Mouse (Mus musculus): Measurements from ENCODE around the gene Brd3os. TPM values are rescaled to one million over a fixed set of nuclear protein-coding genes. Genes with fewer than 3 reads are reported as not detected.

Brd3os gene
- polyA plus RNA-seq, 1 experiment from 2014 or later: 8.1 TPM

DNA sequence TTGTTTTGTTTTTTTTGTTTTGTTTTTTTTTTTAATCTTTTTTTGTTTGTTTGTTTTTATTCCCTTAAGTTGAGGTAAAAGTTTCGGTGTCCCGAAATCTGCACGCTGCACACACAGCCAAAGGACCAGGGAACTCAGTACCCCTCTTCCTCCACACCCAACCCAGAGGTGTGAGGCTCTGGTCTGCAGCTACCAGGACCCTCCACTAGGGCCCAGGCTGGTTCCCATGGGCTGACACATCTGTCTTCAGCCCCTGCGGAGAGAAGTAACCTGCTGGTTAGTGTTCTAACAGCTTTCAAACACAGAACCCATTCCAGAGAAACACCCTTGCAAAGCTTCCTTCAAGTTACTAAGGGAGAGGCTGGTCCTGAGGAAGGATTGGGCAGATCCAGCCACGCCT lies 5.7 kb downstream of the Brd3os start:
- H3K4me1 ChIP-seq (ENCODE audit: insufficient read depth): peaks cover 3% of the 10 kb centered on the region; the same call in 1 of the 2 replicates
- DNase-seq: peak; percentile 26
- no peak overlapping the region for H3K27ac ChIP-seq (ENCODE audit: low read depth)
- no peak overlapping the region for H3K4me3 ChIP-seq (ENCODE audit: low read depth, low read length)
- H3K36me3 ChIP-seq (ENCODE audit: insufficient read depth): peaks cover 82% of the 10 kb centered on the region
- WGBS: 82% methylated on average over 5 of the region's 5 CpGs
- H3K9me3 ChIP-seq (ENCODE audit: low read depth, low read length): no peaks in the 10 kb centered on the region
- H3K4me2 ChIP-seq: no peak overlapping the region
- H3K27me3 ChIP-seq (ENCODE audit: insufficient read depth, low read length): no peaks in the 10 kb centered on the region
- TF ChIP-seq CTCF (IDR thresholded peaks at IDR 0.05; ENCODE audit: low read depth): peak; percentile 50
- ATAC-seq (ENCODE audit: insufficient read depth): no peak
- no peak overlapping the region for H3K9ac ChIP-seq

DNA sequence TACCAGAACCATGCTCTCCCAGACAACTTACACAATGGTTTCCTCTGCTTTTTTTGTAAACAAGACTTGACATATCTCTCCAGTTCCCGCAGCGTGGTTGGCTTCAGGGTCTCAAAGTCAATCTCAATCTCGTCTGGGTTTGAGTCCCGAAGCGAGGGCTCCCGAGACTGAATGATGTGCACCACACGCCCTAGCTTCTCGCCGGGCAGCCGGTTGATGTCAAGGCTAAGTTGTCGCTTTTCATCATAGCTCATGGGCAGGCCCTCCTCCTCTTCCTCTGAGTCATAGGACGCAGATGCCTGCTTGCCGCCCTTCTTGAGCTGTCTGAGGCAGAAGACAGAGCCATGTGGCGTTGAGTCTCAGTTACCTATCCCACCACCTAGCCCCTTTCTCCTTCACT lies 8.1 kb downstream of the Brd3os start:
- Histone ChIP-seq H3K9ac (no peak overlapping the region), H3K9me3 (ENCODE audit: low read depth, low read length) (no peaks in the 10 kb centered on the region), H3K4me2 (no peak overlapping the region), H3K27ac (ENCODE audit: low read depth) (no peak overlapping the region), H3K4me1 (ENCODE audit: insufficient read depth) (no peaks in the 10 kb centered on the region), H3K4me3 (ENCODE audit: low read depth, low read length) (no peak overlapping the region), H3K27me3 (ENCODE audit: insufficient read depth, low read length) (no peaks in the 10 kb centered on the region), H3K36me3 (ENCODE audit: insufficient read depth) (peaks cover 99% of the 10 kb centered on the region)
- ATAC-seq (ENCODE audit: insufficient read depth) (no peak), DNase-seq (no peak)
- 76% methylated on average over 14 of the region's 14 CpGs for WGBS
- TF ChIP-seq CTCF (IDR thresholded peaks at IDR 0.05; ENCODE audit: low read depth): no peak

- no peak overlapping the region for H3K27ac ChIP-seq (ENCODE audit: low read depth)
- no peak overlapping the region for H3K4me3 ChIP-seq (ENCODE audit: low read depth, low read length)
- WGBS: 79% methylated on average over 7 of the region's 7 CpGs
- ATAC-seq (ENCODE audit: insufficient read depth): no peak
- no peak for DNase-seq
- no peaks in the 10 kb centered on the region for H3K4me1 ChIP-seq (ENCODE audit: insufficient read depth)
- H3K9ac ChIP-seq: no peak overlapping the region
- no peak overlapping the region for H3K4me2 ChIP-seq
- H3K36me3 ChIP-seq (ENCODE audit: insufficient read depth): peaks cover 99% of the 10 kb centered on the region
- no peaks in the 10 kb centered on the region for H3K9me3 ChIP-seq (ENCODE audit: low read depth, low read length)
- H3K27me3 ChIP-seq (ENCODE audit: insufficient read depth, low read length): no peaks in the 10 kb centered on the region
- no peak for TF ChIP-seq CTCF (IDR thresholded peaks at IDR 0.05; ENCODE audit: low read depth)
Measured at GRCm38 (mm10) chr2:27459735-27460134, 17.6 kb downstream of the Brd3os start.

DNA sequence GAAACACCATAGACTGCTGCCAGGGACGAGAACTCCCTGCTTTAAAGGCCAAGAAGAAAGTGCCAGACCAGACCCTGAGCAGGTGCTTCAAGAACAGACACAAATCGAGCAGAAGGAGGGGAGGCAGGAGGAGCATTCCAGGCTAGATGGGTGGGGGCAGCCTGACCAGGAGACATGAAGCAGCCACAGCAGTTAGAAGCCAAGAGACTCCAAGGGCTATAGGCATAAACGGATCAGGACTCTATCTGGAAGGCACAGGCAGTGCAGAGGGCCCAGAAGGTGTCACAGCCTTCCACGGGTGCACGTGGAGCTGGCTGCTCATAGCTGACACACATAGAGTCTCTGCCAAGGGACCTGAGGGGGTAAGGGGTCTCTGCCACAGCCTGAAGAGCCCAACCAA lies 18.0 kb downstream of the Brd3os start:
- no peak overlapping the region for H3K4me3 ChIP-seq (ENCODE audit: low read depth, low read length)
- no peaks in the 10 kb centered on the region for H3K27me3 ChIP-seq (ENCODE audit: insufficient read depth, low read length)
- no peak for TF ChIP-seq CTCF (IDR thresholded peaks at IDR 0.05; ENCODE audit: low read depth)
- ATAC-seq (ENCODE audit: insufficient read depth): no peak
- DNase-seq: no peak
- no peak overlapping the region for H3K4me2 ChIP-seq
- H3K4me1 ChIP-seq (ENCODE audit: insufficient read depth): no peaks in the 10 kb centered on the region
- H3K27ac ChIP-seq (ENCODE audit: low read depth): no peak overlapping the region
- peaks cover 99% of the 10 kb centered on the region for H3K36me3 ChIP-seq (ENCODE audit: insufficient read depth)
- 81% methylated on average over 5 of the region's 5 CpGs for WGBS
- no peak overlapping the region for H3K9ac ChIP-seq
- no peaks in the 10 kb centered on the region for H3K9me3 ChIP-seq (ENCODE audit: low read depth, low read length)

- ATAC-seq (ENCODE audit: insufficient read depth): no peak
- Histone ChIP-seq H3K9me3 (ENCODE audit: low read depth, low read length) (no peaks in the 10 kb centered on the region), H3K4me3 (ENCODE audit: low read depth, low read length) (no peak overlapping the region), H3K36me3 (ENCODE audit: insufficient read depth) (peaks cover 99% of the 10 kb centered on the region), H3K9ac (no peak overlapping the region), H3K4me1 (ENCODE audit: insufficient read depth) (no peaks in the 10 kb centered on the region), H3K4me2 (no peak overlapping the region), H3K27me3 (ENCODE audit: insufficient read depth, low read length) (no peaks in the 10 kb centered on the region), H3K27ac (ENCODE audit: low read depth) (no peak overlapping the region)
- TF ChIP-seq CTCF (IDR thresholded peaks at IDR 0.05; ENCODE audit: low read depth): no peak
- 57% methylated on average over 9 of the region's 9 CpGs for WGBS
- no peak for DNase-seq
Measured at GRCm38 (mm10) chr2:27460651-27461050, 18.5 kb downstream of the Brd3os start.

DNA sequence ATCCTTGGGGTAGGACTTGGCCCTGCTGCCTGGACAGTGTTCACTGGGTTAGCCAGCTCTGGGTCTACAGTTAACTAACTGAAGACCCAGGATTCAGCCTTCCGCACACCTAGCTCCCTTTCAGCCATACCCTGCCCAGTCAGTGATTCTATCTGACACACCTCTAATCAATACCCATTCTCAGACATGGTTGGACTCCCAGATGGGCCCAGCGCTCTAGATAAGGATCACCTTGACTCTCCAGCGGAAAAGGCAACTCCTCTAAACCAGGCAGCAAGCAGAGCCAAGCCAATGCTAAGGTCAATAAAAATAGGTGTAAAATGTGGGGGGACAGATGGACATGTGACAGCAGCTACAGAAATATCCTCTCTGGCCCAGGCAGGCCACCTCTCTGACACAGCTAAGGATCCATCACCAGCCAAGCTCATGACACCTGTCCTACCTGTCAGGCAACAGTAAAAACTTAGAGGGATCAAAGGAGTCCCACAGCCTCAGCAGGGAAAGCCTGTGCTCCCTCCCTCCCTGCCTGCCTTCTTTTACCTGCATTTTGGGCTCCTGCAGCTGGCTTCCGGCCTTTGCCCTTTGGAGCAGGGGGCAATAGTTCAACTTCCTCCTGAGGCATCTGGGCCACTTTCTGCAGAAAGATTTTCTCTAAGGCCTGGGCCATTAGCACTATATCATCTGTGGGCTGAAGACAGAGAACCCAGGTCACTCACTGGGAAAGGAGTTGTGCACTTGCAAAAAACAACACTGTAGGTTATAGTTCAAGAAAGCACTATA lies 19.9 kb downstream of the Brd3os start:
- no peak overlapping the region for H3K27ac ChIP-seq (ENCODE audit: low read depth)
- no peaks in the 10 kb centered on the region for H3K9me3 ChIP-seq (ENCODE audit: low read depth, low read length)
- peaks cover 99% of the 10 kb centered on the region for H3K36me3 ChIP-seq (ENCODE audit: insufficient read depth)
- 88% methylated on average over 4 of the region's 4 CpGs for WGBS
- H3K4me2 ChIP-seq: no peak overlapping the region
- H3K4me3 ChIP-seq (ENCODE audit: low read depth, low read length): no peak overlapping the region
- no peaks in the 10 kb centered on the region for H3K27me3 ChIP-seq (ENCODE audit: insufficient read depth, low read length)
- no peak overlapping the region for H3K9ac ChIP-seq
- ATAC-seq (ENCODE audit: insufficient read depth): no peak
- DNase-seq: no peak
- H3K4me1 ChIP-seq (ENCODE audit: insufficient read depth): no peaks in the 10 kb centered on the region
- TF ChIP-seq CTCF (IDR thresholded peaks at IDR 0.05; ENCODE audit: low read depth): no peak

DNA sequence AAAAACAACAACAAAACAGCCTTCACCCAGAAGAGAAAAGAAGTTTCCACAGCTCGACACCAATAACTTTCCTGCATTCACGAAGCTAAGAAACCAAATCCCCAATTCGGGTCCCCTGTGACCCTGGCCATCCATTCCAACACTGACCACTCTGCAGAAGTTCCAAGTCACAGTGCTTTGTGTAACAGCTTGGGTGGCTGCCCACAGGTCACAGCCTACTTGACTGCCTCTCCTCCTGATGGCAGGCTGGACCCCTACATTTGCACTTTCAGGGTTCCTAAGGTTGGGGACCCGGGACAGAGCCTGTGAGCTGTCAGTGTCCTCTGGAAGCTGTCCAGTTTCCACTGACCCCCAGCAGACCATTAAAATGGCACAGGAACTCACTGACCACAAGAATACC lies 20.8 kb downstream of the Brd3os start:
- Histone ChIP-seq H3K27ac (ENCODE audit: low read depth) (no peak overlapping the region), H3K9ac (no peak overlapping the region), H3K36me3 (ENCODE audit: insufficient read depth) (peaks cover 99% of the 10 kb centered on the region), H3K4me3 (ENCODE audit: low read depth, low read length) (no peak overlapping the region), H3K27me3 (ENCODE audit: insufficient read depth, low read length) (no peaks in the 10 kb centered on the region), H3K4me2 (no peak overlapping the region), H3K4me1 (ENCODE audit: insufficient read depth) (no peaks in the 10 kb centered on the region), H3K9me3 (ENCODE audit: low read depth, low read length) (no peaks in the 10 kb centered on the region)
- no peak for ATAC-seq (ENCODE audit: insufficient read depth)
- no peak for DNase-seq
- TF ChIP-seq CTCF (IDR thresholded peaks at IDR 0.05; ENCODE audit: low read depth): no peak
- 82% methylated on average over 4 of the region's 4 CpGs for WGBS
